Mouse (Mus musculus): ENCODE results near the gene Lgals4. TPM values are rescaled to one million over a fixed set of nuclear protein-coding genes. Genes with fewer than 3 reads are reported as not detected.
A peak's percentile ranks its signal among the peaks of the same experiment; 100 is the strongest.
"Not testable (repeated sequence)": the region's sequence is repeated elsewhere in the genome, so short reads cannot be mapped to it uniquely, and the experiment has no call there.

Gene Lgals4
- polyA plus RNA-seq, 1 experiment from 2014 or later = 8.2 TPM

DNA sequence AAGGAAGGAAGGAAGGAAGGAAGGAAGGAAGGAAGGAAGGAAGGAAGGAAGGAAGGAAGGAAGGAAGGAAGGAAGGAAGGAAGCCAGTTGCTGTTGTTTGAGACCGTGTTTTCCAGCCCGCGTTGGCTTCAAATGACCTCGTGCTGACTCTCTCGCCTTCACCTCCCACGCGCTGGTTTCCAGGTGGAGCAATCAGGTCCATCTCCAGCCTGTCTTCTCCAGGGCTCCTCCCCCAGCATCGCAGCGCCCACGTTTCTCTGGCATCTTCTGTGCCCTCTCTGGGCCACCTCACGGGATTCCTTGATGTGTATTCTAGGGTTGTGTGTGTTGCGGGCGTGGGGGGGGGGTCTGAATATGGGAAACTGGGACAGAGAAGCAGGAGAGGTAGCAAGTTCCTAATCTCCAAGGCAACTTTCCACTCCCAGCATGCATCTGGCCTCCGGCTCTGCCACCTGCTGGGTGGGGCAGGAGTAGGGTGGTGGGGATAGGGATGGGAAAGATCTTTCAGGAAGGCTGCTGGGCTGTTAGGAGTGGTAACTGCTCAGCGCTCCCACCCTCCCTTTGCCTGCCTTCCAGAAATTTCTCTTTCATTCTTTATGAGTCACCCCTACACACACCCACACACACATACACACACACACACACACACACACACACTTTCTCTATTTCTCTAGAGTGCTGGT lies 29.3 kb downstream of the Lgals4 start:
- Histone ChIP-seq H3K27ac (no peak overlapping the region), H3K9me3 (no peaks in the 10 kb centered on the region), H3K27me3 (replicated peaks) (no peaks in the 10 kb centered on the region), H3K4me2 (no peak overlapping the region), H3K36me3 (replicated peaks) (no peaks in the 10 kb centered on the region), H3K4me3 (no peak overlapping the region), H3K4me1 (0 out of 2 replicates have a peak, but pooled peaks cover 5% of the 10 kb centered on the region), H3K9ac (no peak overlapping the region)
- ATAC-seq (replicated peaks) = no peak
- WGBS = 85% methylated on average over 15 of the region's 15 CpGs

DNA sequence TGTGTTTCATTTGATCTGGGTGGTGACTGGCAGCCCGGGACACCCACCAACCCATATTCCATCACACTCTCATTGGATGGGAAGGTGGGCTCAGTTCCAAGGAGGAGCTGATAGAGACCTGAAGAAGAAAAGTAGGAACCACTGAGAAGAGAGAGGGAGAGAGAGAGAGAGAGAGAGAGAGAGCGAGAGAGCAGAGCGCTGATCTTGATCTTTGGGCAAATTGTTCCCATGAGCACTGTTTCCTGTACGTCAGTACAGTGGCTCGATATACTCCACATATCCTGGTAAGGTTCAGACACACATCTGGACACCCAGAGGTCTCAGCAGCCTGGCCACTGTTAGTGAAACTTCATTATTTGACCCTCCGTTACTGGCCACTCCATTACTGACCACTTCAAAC lies 29.9 kb downstream of the Lgals4 start, which contains the start of gene Lgals7:
Lgals7 (plus strand) TSS at position 314 of the 400 bp plus-strand sequence.
- no peak for ATAC-seq (replicated peaks)
- 85% methylated on average over 6 of the region's 6 CpGs for WGBS
- Histone ChIP-seq H3K4me3 (no peak within 1 kb of the TSS), H3K9me3 (no peaks in the 10 kb centered on the region), H3K9ac (no peak within 1 kb of the TSS), H3K36me3 (replicated peaks) (no peaks in the 10 kb centered on the region), H3K27me3 (replicated peaks) (no peaks in the 10 kb centered on the region), H3K4me2 (no peak within 1 kb of the TSS), H3K4me1 (0 out of 2 replicates have a peak, but pooled peaks cover 5% of the 10 kb centered on the region), H3K27ac (no peak within 1 kb of the TSS)

DNA sequence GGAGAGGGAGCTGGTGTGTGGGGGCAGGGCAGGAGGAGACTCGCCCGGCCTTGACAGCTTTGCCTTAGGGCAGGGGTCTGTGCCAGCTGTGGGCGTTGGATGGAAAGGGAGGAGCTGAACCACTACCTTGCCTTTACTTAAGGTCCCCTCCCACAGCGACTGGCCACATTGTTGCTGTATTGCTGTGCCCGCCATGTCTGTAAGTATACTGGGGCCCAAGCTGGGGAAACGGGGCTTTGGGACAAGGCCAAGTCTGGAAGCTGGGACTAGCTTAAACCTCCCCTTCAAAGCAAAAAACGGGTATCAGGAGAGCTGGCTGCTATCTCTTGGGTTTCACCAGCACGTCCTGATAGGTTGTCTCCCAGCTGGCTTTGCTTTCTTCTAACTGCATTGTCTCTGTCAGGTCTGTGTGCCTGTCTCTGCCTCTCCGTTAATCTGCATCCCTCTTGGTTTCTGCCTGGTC lies 30.7 kb downstream of the Lgals4 start:
- Histone ChIP-seq H3K4me3 (no peak overlapping the region), H3K4me2 (no peak overlapping the region), H3K9me3 (no peaks in the 10 kb centered on the region), H3K4me1 (0 out of 2 replicates have a peak, but pooled peaks cover 5% of the 10 kb centered on the region), H3K9ac (no peak overlapping the region), H3K27me3 (replicated peaks) (no peaks in the 10 kb centered on the region), H3K36me3 (replicated peaks) (no peaks in the 10 kb centered on the region), H3K27ac (no peak overlapping the region)
- ATAC-seq (replicated peaks) = no peak
- 45% methylated on average over 9 of the region's 9 CpGs for WGBS

DNA sequence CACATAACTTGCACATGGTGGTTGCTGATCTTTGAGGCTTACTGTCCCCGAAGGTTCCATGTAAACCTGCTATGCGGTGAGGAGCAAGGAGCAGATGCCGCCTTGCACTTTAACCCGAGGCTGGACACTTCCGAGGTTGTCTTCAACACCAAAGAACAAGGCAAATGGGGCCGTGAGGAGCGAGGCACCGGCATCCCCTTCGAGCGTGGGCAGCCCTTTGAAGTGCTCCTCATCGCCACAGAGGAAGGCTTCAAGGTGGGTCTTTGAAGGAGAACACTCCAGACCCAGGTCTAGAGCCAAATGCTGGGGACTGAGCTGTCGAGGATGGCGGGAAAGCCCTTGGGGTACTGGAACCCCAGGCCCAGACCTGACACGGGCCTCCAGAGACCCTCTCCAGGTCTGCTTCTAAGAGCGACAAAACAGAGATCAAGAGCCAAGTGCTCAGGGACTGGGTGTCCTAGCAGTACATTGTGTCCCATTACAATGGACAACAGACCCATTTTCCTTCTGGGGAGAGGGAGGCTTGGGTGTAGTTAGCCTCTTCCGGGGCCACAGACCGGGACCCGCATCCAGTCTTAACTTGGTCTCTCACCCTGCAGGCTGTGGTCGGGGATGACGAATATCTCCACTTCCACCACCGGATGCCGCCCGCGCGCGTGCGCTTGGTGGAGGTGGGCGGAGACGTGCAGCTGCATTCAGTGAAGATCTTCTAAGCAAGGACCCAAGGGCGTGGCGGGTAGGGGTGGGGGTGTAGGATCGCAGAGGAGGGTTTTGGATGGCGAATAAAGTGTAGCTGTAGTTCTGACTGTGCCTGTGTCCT lies 32.0 kb downstream of the Lgals4 start:
- H3K4me1 ChIP-seq = 0 out of 2 replicates have a peak, but pooled peaks cover 5% of the 10 kb centered on the region
- peak overlapping the region; percentile 13; the same call in 1 of the 2 replicates for H3K9ac ChIP-seq
- ATAC-seq (replicated peaks) = peak; percentile 58
- peak overlapping the region; percentile 30 for H3K4me3 ChIP-seq
- H3K4me2 ChIP-seq = peak overlapping the region; percentile 57
- H3K27me3 ChIP-seq (replicated peaks) = no peaks in the 10 kb centered on the region
- no peaks in the 10 kb centered on the region for H3K36me3 ChIP-seq (replicated peaks)
- H3K9me3 ChIP-seq = no peaks in the 10 kb centered on the region
- no peak overlapping the region for H3K27ac ChIP-seq
- 47% methylated on average over 33 of the region's 33 CpGs for WGBS

DNA sequence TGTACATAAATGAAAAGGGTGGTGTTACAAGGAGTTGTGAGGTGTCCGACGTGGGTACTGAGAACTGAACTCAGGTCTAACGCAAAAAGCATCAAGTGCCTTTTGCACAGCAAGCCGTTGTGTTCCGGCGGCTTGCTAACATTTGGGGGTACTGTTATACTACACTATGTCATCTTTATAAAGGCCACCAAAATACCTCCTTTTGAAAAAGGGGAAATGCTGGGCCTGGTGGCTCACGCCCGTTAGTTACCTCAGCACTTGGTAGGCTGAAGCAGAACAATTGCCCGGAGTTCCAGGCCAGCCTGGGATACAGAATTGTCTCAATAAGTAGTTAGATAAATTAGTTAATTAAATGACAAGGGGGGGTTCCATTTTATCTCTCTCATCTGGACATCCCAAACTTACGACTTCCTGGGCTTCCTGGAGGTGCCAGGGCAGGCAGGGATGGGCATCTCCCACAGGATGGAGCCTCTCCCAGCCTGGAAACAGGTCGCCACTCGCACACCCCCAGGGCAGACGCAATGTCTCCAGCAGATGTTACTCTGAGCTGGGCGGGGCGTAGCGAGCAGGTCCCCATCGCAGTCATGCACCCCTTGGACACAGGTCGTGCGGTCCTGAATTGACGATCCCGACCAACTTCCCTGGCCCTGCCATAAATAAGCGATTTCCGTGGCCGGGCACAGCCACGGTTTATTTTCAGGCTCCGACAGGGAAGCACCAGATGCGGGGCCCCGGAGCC lies 33.3 kb downstream of the Lgals4 start:
- no peak for ATAC-seq (replicated peaks)
- 94% methylated on average over 28 of the region's 28 CpGs for WGBS
- Histone ChIP-seq H3K4me2 (no peak overlapping the region), H3K4me3 (no peak overlapping the region), H3K9me3 (no peaks in the 10 kb centered on the region), H3K27ac (no peak overlapping the region), H3K36me3 (replicated peaks) (no peaks in the 10 kb centered on the region), H3K4me1 (0 out of 2 replicates have a peak, but pooled peaks cover 5% of the 10 kb centered on the region), H3K27me3 (replicated peaks) (no peaks in the 10 kb centered on the region), H3K9ac (no peak overlapping the region)

DNA sequence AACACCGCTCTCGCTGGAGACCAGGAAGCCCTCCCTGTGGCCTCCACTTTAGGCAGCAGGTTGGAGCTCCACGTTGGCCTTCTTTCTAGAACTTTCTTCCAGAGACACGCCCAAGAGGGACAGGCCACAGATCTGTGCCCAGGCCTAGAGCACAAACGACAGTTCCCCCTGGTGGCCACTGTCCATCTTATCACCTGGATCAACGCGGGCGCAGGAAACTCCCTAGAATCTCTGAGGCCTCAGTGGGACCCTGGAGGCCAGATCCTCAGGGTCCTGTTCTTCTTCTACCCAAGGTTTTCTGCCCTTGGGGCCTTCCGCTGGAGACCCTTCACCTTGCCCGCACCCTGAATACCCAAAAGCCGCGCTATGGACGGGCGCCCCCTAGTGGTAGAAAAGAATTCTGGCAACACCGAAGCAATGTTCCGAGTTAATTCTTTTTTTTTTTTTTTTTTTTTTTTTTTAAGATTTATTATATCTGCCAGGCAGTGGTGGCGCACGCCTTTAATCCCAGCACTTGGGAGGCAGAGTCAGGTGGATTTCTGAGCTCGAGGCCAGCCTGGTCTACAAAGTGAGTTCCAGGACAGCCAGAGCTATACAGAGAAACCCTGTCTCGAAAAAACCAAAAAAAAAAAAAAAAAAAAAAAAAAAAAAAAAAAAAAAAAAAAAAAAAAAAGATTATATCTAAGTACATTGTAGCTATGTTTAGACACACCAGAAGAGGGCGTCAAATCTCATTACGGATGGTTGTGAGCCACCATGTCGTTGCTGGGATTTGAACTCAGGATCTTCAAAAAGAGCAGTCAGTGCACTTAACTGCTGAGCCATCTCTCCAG lies 34.1 kb downstream of the Lgals4 start:
- not testable (repeated sequence) for H3K27ac ChIP-seq; H3K9me3 ChIP-seq; H3K4me3 ChIP-seq; ATAC-seq (replicated peaks); H3K36me3 ChIP-seq (replicated peaks); H3K9ac ChIP-seq; H3K27me3 ChIP-seq (replicated peaks); H3K4me1 ChIP-seq; H3K4me2 ChIP-seq
- 30% methylated on average over 23 of the region's 23 CpGs for WGBS

DNA sequence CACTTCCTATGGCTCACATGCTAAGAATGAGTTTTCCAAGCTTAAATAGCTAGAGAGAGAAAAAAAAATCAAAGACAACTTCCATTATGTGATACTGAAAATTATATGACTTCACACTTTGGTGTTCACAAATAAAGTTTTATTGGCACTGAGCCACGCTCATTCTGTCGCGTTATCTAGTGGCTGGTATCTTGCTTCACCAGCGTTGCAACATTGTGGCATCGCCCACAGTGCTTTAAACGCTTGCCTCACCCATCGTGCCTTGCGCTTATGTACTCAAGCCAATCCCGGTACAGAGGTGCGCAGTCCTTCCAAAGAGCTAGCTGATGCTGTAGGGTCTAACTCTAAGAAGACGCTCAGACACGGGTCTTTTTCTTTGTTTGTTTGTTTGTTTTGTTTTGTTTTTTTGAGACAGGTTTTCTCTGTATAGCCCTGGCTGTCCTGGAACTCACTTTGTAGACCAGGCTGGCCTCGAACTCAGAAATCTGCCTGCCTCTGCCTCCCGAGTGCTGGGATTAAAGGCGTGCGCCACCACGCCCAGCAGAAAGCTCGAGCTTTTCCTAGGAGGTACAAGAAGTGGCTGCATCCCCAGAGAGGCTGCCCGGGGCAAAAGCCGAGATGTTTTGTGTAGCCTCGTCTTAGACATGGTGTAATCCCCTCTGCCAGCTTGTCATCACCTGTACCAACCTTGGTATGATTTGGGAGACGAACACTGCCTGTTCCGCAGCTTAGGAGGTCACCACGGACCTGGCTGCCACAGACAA lies 37.4 kb downstream of the Lgals4 start:
- Histone ChIP-seq H3K4me3 (no peak overlapping the region), H3K4me2 (no peak overlapping the region), H3K27me3 (replicated peaks) (no peaks in the 10 kb centered on the region), H3K9ac (no peak overlapping the region), H3K4me1 (no peaks in the 10 kb centered on the region), H3K27ac (no peak overlapping the region), H3K9me3 (no peaks in the 10 kb centered on the region), H3K36me3 (replicated peaks) (no peaks in the 10 kb centered on the region)
- ATAC-seq (replicated peaks) = no peak
- WGBS = 90% methylated on average over 24 of the region's 24 CpGs

DNA sequence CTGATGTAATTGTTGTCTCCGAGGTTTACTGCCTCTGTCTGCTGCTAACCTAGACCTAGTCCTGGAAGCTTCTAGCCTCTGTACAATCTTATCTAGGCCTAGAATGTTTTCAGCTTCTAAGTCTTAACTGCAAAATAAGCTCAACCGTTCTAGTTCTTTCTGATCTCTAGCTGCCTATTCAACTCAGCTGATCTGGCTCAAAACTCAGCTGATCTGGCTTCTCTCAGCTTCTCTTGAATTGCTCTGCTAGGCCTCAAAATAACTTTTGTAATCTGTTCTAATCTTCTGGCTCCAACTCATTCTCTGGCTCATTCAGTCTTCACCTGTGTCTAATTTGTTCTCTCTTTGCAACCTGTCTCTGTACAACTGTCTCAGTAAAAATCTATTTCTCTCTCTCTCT lies 40.9 kb downstream of the Lgals4 start:
- Histone ChIP-seq H3K36me3 (replicated peaks) (no peaks in the 10 kb centered on the region), H3K9me3 (no peaks in the 10 kb centered on the region), H3K9ac (no peak overlapping the region), H3K27ac (no peak overlapping the region), H3K4me3 (no peak overlapping the region), H3K4me2 (no peak overlapping the region), H3K4me1 (no peaks in the 10 kb centered on the region), H3K27me3 (replicated peaks) (no peaks in the 10 kb centered on the region)
- no peak for ATAC-seq (replicated peaks)
- 67% methylated on average over 2 of the region's 2 CpGs for WGBS

DNA sequence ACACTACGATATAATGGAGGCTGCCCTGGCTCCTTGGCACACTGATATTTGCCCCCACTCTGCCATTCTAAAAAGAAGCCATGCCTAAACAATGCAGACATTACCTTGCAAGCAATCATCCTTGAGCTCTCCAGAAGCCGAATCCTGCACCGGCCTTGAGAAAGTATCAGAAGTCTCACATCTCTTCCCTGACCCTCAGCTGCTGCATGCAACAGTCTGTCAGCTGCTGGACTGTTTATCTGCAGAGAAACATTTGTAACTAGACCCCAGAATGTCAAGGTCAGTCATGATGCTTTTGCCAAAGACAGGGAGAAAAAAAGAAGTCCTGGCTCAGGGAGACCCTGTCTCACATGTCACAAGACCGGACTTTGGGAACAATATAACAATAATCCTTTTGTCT lies 42.4 kb downstream of the Lgals4 start:
- Histone ChIP-seq H3K27ac (no peak overlapping the region), H3K4me2 (no peak overlapping the region), H3K27me3 (replicated peaks) (no peaks in the 10 kb centered on the region), H3K9ac (no peak overlapping the region), H3K36me3 (replicated peaks) (no peaks in the 10 kb centered on the region), H3K4me3 (no peak overlapping the region), H3K4me1 (no peaks in the 10 kb centered on the region), H3K9me3 (no peaks in the 10 kb centered on the region)
- no peak for ATAC-seq (replicated peaks)
- whole genome bisulfite sequencing = 80% methylated on average over 4 of the region's 4 CpGs

DNA sequence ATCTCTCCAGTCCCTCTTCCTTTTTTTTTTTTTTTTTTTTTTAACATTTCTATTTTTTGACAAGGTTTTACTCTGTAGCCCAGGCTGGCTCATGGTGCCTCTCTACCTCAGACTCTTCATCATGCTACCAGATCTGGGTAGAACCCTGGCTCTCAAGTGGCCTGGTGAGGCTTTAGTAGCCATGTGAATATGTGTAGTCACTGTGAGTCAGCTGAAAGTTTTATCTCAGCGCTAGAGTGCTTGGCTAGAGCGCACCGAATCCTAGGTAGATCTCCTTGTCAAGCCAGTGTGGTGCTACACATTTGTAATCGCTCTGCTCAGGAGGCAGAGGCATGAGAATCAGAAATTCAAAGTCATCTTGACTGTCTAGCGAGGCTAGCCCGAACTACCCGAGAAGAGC lies 43.5 kb downstream of the Lgals4 start:
- Histone ChIP-seq H3K4me2 (no peak overlapping the region), H3K36me3 (replicated peaks) (no peaks in the 10 kb centered on the region), H3K9ac (no peak overlapping the region), H3K4me3 (no peak overlapping the region), H3K9me3 (no peaks in the 10 kb centered on the region), H3K4me1 (no peaks in the 10 kb centered on the region), H3K27me3 (replicated peaks) (no peaks in the 10 kb centered on the region), H3K27ac (no peak overlapping the region)
- WGBS = 85% methylated on average over 7 of the region's 7 CpGs
- ATAC-seq (replicated peaks) = no peak

DNA sequence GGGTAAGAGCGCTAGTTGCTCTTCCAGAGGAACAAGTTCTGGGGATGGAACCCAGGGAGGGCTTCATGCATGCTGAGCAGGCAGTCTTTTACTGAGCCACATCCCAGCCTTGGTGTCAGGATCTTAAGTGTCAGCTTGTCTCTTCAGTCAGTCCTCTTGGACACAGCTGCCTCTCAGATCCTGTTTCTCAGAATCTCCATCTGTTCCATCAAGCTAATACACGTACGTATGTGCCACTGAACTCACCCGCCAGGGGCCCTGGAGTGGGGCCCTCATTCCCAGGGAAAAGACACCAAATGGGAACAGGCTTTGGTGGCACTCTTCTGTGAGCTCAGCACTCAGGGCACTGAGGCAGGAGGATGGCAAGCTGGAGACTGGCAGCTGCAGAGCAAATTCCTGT lies 44.2 kb downstream of the Lgals4 start:
- H3K27ac ChIP-seq = no peak overlapping the region
- no peaks in the 10 kb centered on the region for H3K4me1 ChIP-seq
- no peak overlapping the region for H3K9ac ChIP-seq
- H3K27me3 ChIP-seq (replicated peaks) = no peaks in the 10 kb centered on the region
- 80% methylated on average over 4 of the region's 4 CpGs for WGBS
- ATAC-seq (replicated peaks) = no peak
- no peak overlapping the region for H3K4me3 ChIP-seq
- no peaks in the 10 kb centered on the region for H3K9me3 ChIP-seq
- H3K36me3 ChIP-seq (replicated peaks) = no peaks in the 10 kb centered on the region
- no peak overlapping the region for H3K4me2 ChIP-seq

All from midbrain, embryonic 15.5 days (tissue).